Mouse (Mus musculus) heart, adult 2 months (tissue): Measurements from ENCODE around the gene Srgap1. TPM values are rescaled to one million over a fixed set of nuclear protein-coding genes. Genes with fewer than 3 reads are reported as not detected.
A peak's percentile ranks its signal among the peaks of the same experiment; 100 is the strongest.

Source experiments
- DNase-seq, 2 experiments: peaks; one replicate each; pipeline ENCODE4 v3.0.0; 2021
- H3K27ac ChIP-seq: fragments of 200-600 bp; 2 replicates; pipeline ENCODE4 v1.8.1; 2022
- H3K27me3 ChIP-seq: fragments of 200-500 bp; 2 replicates; pipeline ENCODE4 v1.6.1; 2012; ENCODE audit warnings: mild to moderate bottlenecking, low read length, inconsistent platforms, mixed read lengths; ENCODE audit not compliant: control insufficient read depth, insufficient read depth
- H3K36me3 ChIP-seq: fragments of 200-500 bp; 2 replicates; pipeline ENCODE4 v1.6.1; 2012; ENCODE audit warnings: low read length, inconsistent platforms; ENCODE audit not compliant: control insufficient read depth, insufficient read depth
- H3K4me1 ChIP-seq: fragments of 200-500 bp; 2 replicates; pipeline ENCODE4 v1.6.1; 2011; ENCODE audit warnings: low read length; ENCODE audit not compliant: control insufficient read depth, insufficient read depth
- H3K4me3 ChIP-seq: fragments of 200-600 bp; 2 replicates; pipeline ENCODE4 v1.8.1; 2022
- H3K79me2 ChIP-seq: fragments of 200-500 bp; replicated peaks from 2 replicates; pipeline ENCODE4 v1.6.1; 2012; ENCODE audit warnings: mild to moderate bottlenecking, inconsistent platforms, low read length, moderate library complexity, mixed read lengths; ENCODE audit not compliant: control insufficient read depth, insufficient read depth
- H3K9ac ChIP-seq: fragments of 200-500 bp; 2 replicates; pipeline ENCODE4 v1.6.1; 2012; ENCODE audit warnings: low read depth, mild to moderate bottlenecking, control low read depth, inconsistent platforms, low read length, mixed read lengths
- CTCF ChIP-seq: fragments of 200-600 bp; IDR thresholded peaks from 2 replicates; pipeline ENCODE4 v1.8.1; 2022; ENCODE audit warnings: antibody characterized with exemption, mild to moderate bottlenecking, moderate library complexity
- EP300 ChIP-seq: fragments of 200-500 bp; IDR thresholded peaks from 2 replicates; pipeline ENCODE4 v1.6.1; 2011; ENCODE audit warnings: low read depth, low read length, control low read depth; ENCODE audit not compliant: insufficient read depth
- POLR2A ChIP-seq: fragments of 200-500 bp; IDR thresholded peaks from 2 replicates; pipeline ENCODE4 v1.6.1; 2011; ENCODE audit warnings: mild to moderate bottlenecking, low read depth, low read length, control low read depth; ENCODE audit not compliant: insufficient read depth
- WGBS: fragments of 180-500 bp; shearing (Covaris S2); methylation state at CpG from one replicate; pipeline ENCODE4 v1.1.7; 2018; 5-methylcytosine and 5-hydroxymethylcytosine counted together
- intact Hi-C: fragments of 180-260 bp; cut with DNase I; formaldehyde crosslinking; loops from one replicate; pipeline ENCODE4 v1.15.1; 2025
- polyA plus RNA-seq: library from polyadenylated mRNA; depleted of rRNA; stranded (reverse); fragments of >200 nt; gene quantifications from 2 replicates; pipeline ENCODE4 v1.2.3, GENCODE M21; 2012
- total RNA-seq, 2 experiments: library from RNA; stranded (reverse); gene quantifications; 2 replicates each; pipeline ENCODE4 v1.2.3; 2021

The Srgap1 gene
- total and polyA plus RNA-seq, 3 experiments = 1.1 to 2.1 (median 1.3) TPM

GRCm38 (mm10) chr10:121926094-121926493 is 121.0 kb downstream of the Srgap1 start:
- no peaks in the 10 kb centered on the region for H3K4me1 ChIP-seq
- H3K27me3 ChIP-seq = no peaks in the 10 kb centered on the region
- H3K79me2 ChIP-seq = no peaks in the 10 kb centered on the region
- TF ChIP-seq POLR2A = no peak
- TF ChIP-seq CTCF = no peak
- TF ChIP-seq EP300 = no peak
- no peaks in the 10 kb centered on the region for H3K36me3 ChIP-seq
- H3K27ac ChIP-seq = no peak overlapping the region
- DNase-seq = no peak
- WGBS = 82% methylated on average over 3 of the region's 3 CpGs
- intact Hi-C loops = no loop called here
- H3K4me3 ChIP-seq = no peak overlapping the region
- no peak overlapping the region for H3K9ac ChIP-seq

- Histone ChIP-seq H3K36me3 (no peaks in the 10 kb centered on the region), H3K9ac (no peak overlapping the region), H3K4me1 (no peaks in the 10 kb centered on the region), H3K4me3 (no peak overlapping the region), H3K79me2 (no peaks in the 10 kb centered on the region), H3K27ac (no peak overlapping the region), H3K27me3 (no peaks in the 10 kb centered on the region)
- TF ChIP-seq POLR2A (no peak), EP300 (no peak), CTCF (no peak)
- WGBS = 78% methylated on average over 8 of the region's 8 CpGs
- intact Hi-C loops = no loop called here
- no peak for DNase-seq
Observed at GRCm38 (mm10) chr10:121919016-121919415, 128.1 kb downstream of the Srgap1 start.

GRCm38 (mm10) chr10:121918579-121918978 is 128.5 kb downstream of the Srgap1 start:
- DNase-seq = no peak
- Histone ChIP-seq H3K4me1 (no peaks in the 10 kb centered on the region), H3K36me3 (no peaks in the 10 kb centered on the region), H3K79me2 (no peaks in the 10 kb centered on the region), H3K9ac (no peak overlapping the region), H3K27me3 (no peaks in the 10 kb centered on the region), H3K4me3 (no peak overlapping the region), H3K27ac (no peak overlapping the region)
- TF ChIP-seq POLR2A (no peak), CTCF (no peak), EP300 (no peak)
- intact Hi-C loops = no loop called here
- 88% methylated on average over 3 of the region's 3 CpGs for WGBS

GRCm38 (mm10) chr10:121915530-121915929 is 131.6 kb downstream of the Srgap1 start:
- no peak overlapping the region for H3K9ac ChIP-seq
- H3K4me1 ChIP-seq = no peaks in the 10 kb centered on the region
- H3K36me3 ChIP-seq = no peaks in the 10 kb centered on the region
- no peak for DNase-seq
- H3K4me3 ChIP-seq = no peak overlapping the region
- intact Hi-C loops = no loop called here
- no peak for TF ChIP-seq CTCF
- no peak for TF ChIP-seq POLR2A
- no peak for TF ChIP-seq EP300
- H3K79me2 ChIP-seq = no peaks in the 10 kb centered on the region
- H3K27me3 ChIP-seq = no peaks in the 10 kb centered on the region
- 79% methylated on average over 12 of the region's 12 CpGs for WGBS
- H3K27ac ChIP-seq = no peak overlapping the region

GRCm38 (mm10) chr10:121904137-121904536 is 143.0 kb downstream of the Srgap1 start:
- no peak for TF ChIP-seq CTCF
- no peak for TF ChIP-seq POLR2A
- TF ChIP-seq EP300 = no peak
- Histone ChIP-seq H3K9ac (no peak overlapping the region), H3K4me1 (peaks cover 5% of the 10 kb centered on the region), H3K27me3 (no peaks in the 10 kb centered on the region), H3K36me3 (peaks cover 5% of the 10 kb centered on the region; the same call in 1 of the 2 replicates), H3K79me2 (no peaks in the 10 kb centered on the region), H3K4me3 (no peak overlapping the region), H3K27ac (no peak overlapping the region; the same call in 1 of the 2 replicates)
- peak in 1 of 2 experiments; percentile 34 for DNase-seq
- 16% methylated on average over 1 of the region's 1 CpGs for WGBS
- intact Hi-C loops = no loop called here

GRCm38 (mm10) chr10:121902651-121903050 is 144.5 kb downstream of the Srgap1 start:
- Histone ChIP-seq H3K4me1 (peaks cover 5% of the 10 kb centered on the region), H3K9ac (no peak overlapping the region), H3K27ac (no peak overlapping the region), H3K36me3 (peaks cover 5% of the 10 kb centered on the region; the same call in 1 of the 2 replicates), H3K79me2 (no peaks in the 10 kb centered on the region), H3K4me3 (no peak overlapping the region), H3K27me3 (no peaks in the 10 kb centered on the region)
- WGBS = 80% methylated on average over 8 of the region's 8 CpGs
- intact Hi-C loops = no loop called here
- TF ChIP-seq POLR2A = no peak
- TF ChIP-seq EP300 = no peak
- no peak for TF ChIP-seq CTCF
- DNase-seq = peak; percentile 13 to 35
